Mouse (Mus musculus) embryonic fibroblast, embryonic 13.5 days (primary cell): ENCODE results near the gene Gm20388.

Source experiments
- CTCF ChIP-seq: IDR thresholded peaks from 2 replicates; pipeline ENCODE4 v1.5.1; 2011; ENCODE audit warnings: mild to moderate bottlenecking, control low read depth, low read length, moderate library complexity, borderline replicate concordance; ENCODE audit not compliant: insufficient read depth
- POLR2A ChIP-seq: IDR thresholded peaks from 2 replicates; pipeline ENCODE4 v1.6.1; 2011; ENCODE audit warnings: low read depth, mild to moderate bottlenecking, control low read depth, low read length, moderate library complexity

GRCm38 (mm10) chr8:120418188-120418587, 507.5 kb downstream of the Gm20388 start:
- TF ChIP-seq CTCF, result no peak
- no peak for TF ChIP-seq POLR2A
